Mouse (Mus musculus): ENCODE measurements around the gene Gm2832.
"Not testable (repeated sequence)": the region's sequence is repeated elsewhere in the genome, so short reads cannot be mapped to it uniquely, and the experiment has no call there.

Gene Gm2832

GRCm38 (mm10) chr14:41278505-41278904, at the start of gene Gm2832:
Gm2832 (plus strand) TSS chr14:41278805.
- not testable (repeated sequence) for DNase-seq (ENCODE audit: low read depth)

GRCm38 (mm10) chr14:41263296-41263695, 15.3 kb upstream of the Gm2832 start:
- DNase-seq (ENCODE audit: low read depth) = not testable (repeated sequence)

- DNase-seq (ENCODE audit: low read depth) = not testable (repeated sequence)
Observed at GRCm38 (mm10) chr14:41263853-41264755, 14.5 kb upstream of the Gm2832 start.

GRCm38 (mm10) chr14:41264756-41265566, 13.6 kb upstream of the Gm2832 start:
- DNase-seq (ENCODE audit: low read depth) = not testable (repeated sequence)

- DNase-seq (ENCODE audit: low read depth) = not testable (repeated sequence)
Observed at GRCm38 (mm10) chr14:41285965-41286364, 7.4 kb downstream of the Gm2832 start.
